Comparison of ENCODE assay signal across 25 mouse cellular contexts in the genomic region with DNA sequence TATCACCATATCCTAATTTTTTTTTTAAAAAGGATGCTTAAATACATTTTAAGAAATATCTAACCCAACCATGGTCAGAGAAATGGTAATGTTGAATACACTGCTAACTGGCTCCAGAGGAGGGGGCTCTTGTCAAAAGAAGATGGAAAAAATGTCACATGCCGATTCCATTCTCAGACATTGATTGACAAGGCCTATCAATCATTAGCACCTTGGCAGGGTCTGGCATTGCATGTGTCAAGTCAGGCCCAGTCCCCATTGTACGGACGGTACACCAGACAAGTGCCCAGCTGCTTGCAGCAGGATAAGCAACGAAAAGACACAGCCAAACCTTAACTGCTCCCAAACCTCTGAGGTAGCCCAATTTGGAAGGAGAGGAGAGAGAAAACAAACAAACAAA. TPM values are rescaled to one million over a fixed set of nuclear protein-coding genes. Genes with fewer than 3 reads are reported as not detected.
A peak's percentile ranks its signal among the peaks of the same experiment; 100 is the strongest.
DNase-seq lines count a peak whose midpoint lies in the region; ATAC-seq and TF ChIP-seq lines count a peak whose summit lies in the region.
"Had no signal": no experiment of that assay in that cellular context is flagged by ENCODE, and none has a peak within 500 bp of the region (broad histone marks: within the 10 kb centered on the region; RNA-seq: fewer than 3 reads in every experiment).

No protein-coding gene starts in this region.

- no peaks in the 10 kb centered on the region for H3K27me3 ChIP-seq in heart, embryonic 10.5 days (ENCODE audit: insufficient read depth, poor library complexity, severe bottlenecking)
- no peaks in the 10 kb centered on the region for H3K27me3 ChIP-seq in kidney, embryonic 16.5 days (ENCODE audit: insufficient read depth, low read length)
- H3K27me3 ChIP-seq in liver, adult 2 months (ENCODE audit: control insufficient read depth, insufficient read depth, low read length): no peaks in the 10 kb centered on the region
- H3K27me3 ChIP-seq in liver, embryonic 11.5 days (replicated peaks; ENCODE audit: control insufficient read depth, insufficient read depth, low read length): peaks cover 5% of the 10 kb centered on the region
- no peaks in the 10 kb centered on the region for H3K27me3 ChIP-seq in midbrain, embryonic 11.5 days (ENCODE audit: control insufficient read depth, insufficient read depth, low read length)
- H3K27me3 ChIP-seq: embryonic facial prominence, embryonic 15.5 days; intestine, embryonic 15.5 days; midbrain, embryonic 12.5 days had no signal

- no peak overlapping the region for H3K4me2 ChIP-seq in kidney, embryonic 16.5 days (replicated peaks; ENCODE audit: low read depth, low read length)
- no peak overlapping the region for H3K4me2 ChIP-seq in liver, embryonic 11.5 days
- no peak overlapping the region for H3K4me2 ChIP-seq in midbrain, embryonic 11.5 days
- H3K4me2 ChIP-seq: embryonic facial prominence, embryonic 15.5 days; intestine, embryonic 15.5 days; midbrain, embryonic 12.5 days had no signal

- H3K4me1 ChIP-seq in heart, embryonic 10.5 days: peaks cover 27% of the 10 kb centered on the region
- H3K4me1 ChIP-seq in kidney, embryonic 16.5 days (ENCODE audit: insufficient read depth, low read length): peaks cover 23% of the 10 kb centered on the region
- H3K4me1 ChIP-seq in liver, adult 2 months (ENCODE audit: control insufficient read depth, insufficient read depth, low read length): peaks cover 30% of the 10 kb centered on the region
- H3K4me1 ChIP-seq in liver, embryonic 11.5 days (replicated peaks; ENCODE audit: control insufficient read depth, insufficient read depth, low read length): peaks cover 11% of the 10 kb centered on the region
- peaks cover 38% of the 10 kb centered on the region for H3K4me1 ChIP-seq in brown adipose tissue, adult 24 weeks (ENCODE audit: control insufficient read depth, insufficient read depth, insufficient read length, low read length)
- H3K4me1 ChIP-seq in midbrain, embryonic 11.5 days (ENCODE audit: control insufficient read depth, insufficient read depth, low read length): peaks cover 14% of the 10 kb centered on the region

- no peak for ATAC-seq in kidney, embryonic 16.5 days (ENCODE audit: low FRiP score, low TSS enrichment)
- no peak for ATAC-seq in liver, embryonic 11.5 days (replicated peaks; ENCODE audit: low FRiP score)
- no peak for ATAC-seq in midbrain, embryonic 11.5 days (ENCODE audit: low FRiP score)
- ATAC-seq: forebrain, embryonic 16.5 days; hindbrain, embryonic 16.5 days; intestine, embryonic 15.5 days had no signal

- H3K9me3 ChIP-seq in heart, embryonic 10.5 days: no peaks in the 10 kb centered on the region
- H3K9me3 ChIP-seq in kidney, embryonic 16.5 days (ENCODE audit: low read length): no peaks in the 10 kb centered on the region
- H3K9me3 ChIP-seq in liver, embryonic 11.5 days (ENCODE audit: control insufficient read depth, low read length): no peaks in the 10 kb centered on the region
- H3K9me3 ChIP-seq in midbrain, embryonic 11.5 days (ENCODE audit: control insufficient read depth, low read length): no peaks in the 10 kb centered on the region
- H3K9me3 ChIP-seq: embryonic facial prominence, embryonic 15.5 days; hindbrain, embryonic 10.5 days; intestine, embryonic 15.5 days; midbrain, embryonic 12.5 days had no signal

- peaks cover 18% of the 10 kb centered on the region for H3K36me3 ChIP-seq in heart, embryonic 10.5 days
- H3K36me3 ChIP-seq in kidney, embryonic 16.5 days (ENCODE audit: insufficient read depth, low read length): peaks cover 13% of the 10 kb centered on the region
- peaks cover 6% of the 10 kb centered on the region; the same call in 1 of the 2 replicates for H3K36me3 ChIP-seq in liver, adult 2 months (ENCODE audit: control insufficient read depth, insufficient read depth, low read length)
- H3K36me3 ChIP-seq in liver, embryonic 11.5 days (ENCODE audit: control insufficient read depth, insufficient read depth, low read length): peaks cover 12% of the 10 kb centered on the region
- peaks cover 4% of the 10 kb centered on the region; the same call in 1 of the 2 replicates for H3K36me3 ChIP-seq in midbrain, embryonic 11.5 days (ENCODE audit: control insufficient read depth, insufficient read depth, low read length)
- H3K36me3 ChIP-seq: intestine, embryonic 15.5 days had no signal

- TF ChIP-seq CTCF in liver, adult 2 months (IDR thresholded peaks at IDR 0.05; ENCODE audit: low read depth, low read length): no peak; the same call in 1 of the 2 replicates

- no peak overlapping the region for H3K27ac ChIP-seq in heart, embryonic 10.5 days
- no peak overlapping the region for H3K27ac ChIP-seq in kidney, embryonic 16.5 days (ENCODE audit: low read length)
- H3K27ac ChIP-seq in liver, adult 2 months (replicated peaks; ENCODE audit: insufficient read depth, low read depth, low read length): peak overlapping the region; percentile 92
- H3K27ac ChIP-seq in liver, embryonic 11.5 days (ENCODE audit: low read depth, low read length): no peak overlapping the region
- H3K27ac ChIP-seq in brown adipose tissue, adult 24 weeks (replicated peaks; ENCODE audit: low read depth, low read length): peak overlapping the region; percentile 58
- H3K27ac ChIP-seq in midbrain, embryonic 11.5 days (ENCODE audit: low read depth, low read length): no peak overlapping the region
- H3K27ac ChIP-seq: hindbrain, embryonic 10.5 days; intestine, embryonic 15.5 days; midbrain, embryonic 12.5 days had no signal

- 44% methylated on average over 4 of the region's 4 CpGs for WGBS in heart, embryonic 10.5 days
- 83% methylated on average over 4 of the region's 4 CpGs for WGBS in kidney, embryonic 16.5 days
- 28% methylated on average over 4 of the region's 4 CpGs for WGBS in liver, adult 2 months
- WGBS in liver, embryonic 11.5 days: 53% methylated on average over 4 of the region's 4 CpGs
- WGBS in midbrain, embryonic 11.5 days: 85% methylated on average over 4 of the region's 4 CpGs

- H3K9ac ChIP-seq in kidney, embryonic 16.5 days (replicated peaks; ENCODE audit: low read length): no peak overlapping the region
- no peak overlapping the region for H3K9ac ChIP-seq in liver, adult 2 months (ENCODE audit: low read depth, low read length)
- no peak overlapping the region for H3K9ac ChIP-seq in liver, embryonic 11.5 days (ENCODE audit: low read depth, low read length)
- H3K9ac ChIP-seq in midbrain, embryonic 11.5 days (ENCODE audit: low read length): no peak overlapping the region
- H3K9ac ChIP-seq: embryonic facial prominence, embryonic 15.5 days; intestine, embryonic 15.5 days; midbrain, embryonic 12.5 days had no signal

- peak; percentile 92 for DNase-seq in heart, adult 11 months
- DNase-seq in heart, embryonic 10.5 days (ENCODE audit: low spot score): no peak
- peak; percentile 88 for DNase-seq in kidney, adult 9 months
- peak; percentile 93 for DNase-seq in liver, adult 2 months (ENCODE audit: extremely low read depth, low read depth, low spot score)
- no peak for DNase-seq in liver, embryonic 11.5 days (ENCODE audit: low spot score)
- DNase-seq in midbrain, embryonic 11.5 days (ENCODE audit: low spot score, missing footprints): no peak
- DNase-seq: adrenal gland, postnatal 10 days; cerebellum, adult 8-10 months; gastrocnemius, postnatal 25 days; lung, postnatal 14 days had no signal

- peak; percentile 36; the same call in 1 of the 2 replicates for TF ChIP-seq POLR2A in liver, adult 2 months (IDR thresholded peaks at IDR 0.05; ENCODE audit: extremely low read depth, insufficient read depth, low read length)

- peaks cover 24% of the 10 kb centered on the region; the same call in 1 of the 2 replicates for H3K79me2 ChIP-seq in liver, adult 2 months (ENCODE audit: control insufficient read depth, insufficient read depth, low read length)

- H3K4me3 ChIP-seq in heart, embryonic 10.5 days: no peak overlapping the region
- H3K4me3 ChIP-seq in kidney, embryonic 16.5 days (ENCODE audit: low read length): no peak overlapping the region
- H3K4me3 ChIP-seq in liver, adult 2 months (ENCODE audit: insufficient read depth, low read depth, low read length): no peak overlapping the region
- no peak overlapping the region for H3K4me3 ChIP-seq in liver, embryonic 11.5 days (ENCODE audit: low read depth, low read length)
- H3K4me3 ChIP-seq in brown adipose tissue, adult 24 weeks (ENCODE audit: insufficient read depth, low read depth, low read length): no peak overlapping the region
- H3K4me3 ChIP-seq in midbrain, embryonic 11.5 days (ENCODE audit: low read depth, low read length): no peak overlapping the region
- H3K4me3 ChIP-seq: embryonic facial prominence, embryonic 15.5 days; hindbrain, embryonic 10.5 days; intestine, embryonic 15.5 days; midbrain, embryonic 12.5 days had no signal

RNA-seq across cellular contexts. Expression of gene E030018B13Rik, which starts 22.0 kb away (rescaled TPM):
- 0.18 TPM in 1 of 2 replicates, not detected in the other for polyA plus RNA-seq in heart, embryonic 10.5 days (2016; fragmentation: Nextera tagmentation; extraction: Ambion mirVana)
- not detected in 2 replicates for polyA plus RNA-seq in kidney, embryonic 16.5 days (2015; fragmentation: Nextera tagmentation; extraction: Ambion mirVana)
- 0.09 TPM in 1 of 2 replicates, not detected in the other for total RNA-seq in liver, adult 2 months (2014; rRNA removed)
- polyA plus RNA-seq in liver, adult 2 months (2012; rRNA removed): not detected in 2 replicates
- 0.25 TPM in 1 of 2 replicates, not detected in the other for polyA plus RNA-seq in liver, embryonic 11.5 days (2014; fragmentation: Nextera tagmentation; extraction: Ambion mirVana)
- polyA plus RNA-seq in brown adipose tissue, adult 24 weeks (2012; ENCODE audit: insufficient read depth, insufficient read length, missing spikeins): not detected in 2 replicates
- polyA plus RNA-seq in midbrain, embryonic 11.5 days (2014; fragmentation: Nextera tagmentation; extraction: Ambion mirVana): 0.14 TPM in 1 of 2 replicates, not detected in the other
- total RNA-seq: adrenal gland, postnatal 10 days; gastrocnemius, postnatal 25 days; heart, adult 8-10 months; left cerebral cortex, postnatal 36 days; megakaryocyte progenitor cell, adult 5-6 weeks; neutrophil, adult 5-6 weeks had no signal
- polyA plus RNA-seq: hindbrain, embryonic 10.5 days; hindbrain, embryonic 16.5 days; intestine, embryonic 15.5 days; limb, embryonic 14.5 days; liver, embryonic 16.5 days; midbrain, embryonic 12.5 days; small intestine, adult 2 months had no signal

RNA-seq across cellular contexts. Expression of gene Klf13, which starts 44.1 kb away (rescaled TPM):
- 17.3 and 18.3 TPM in 2 replicates for polyA plus RNA-seq in heart, embryonic 10.5 days (2016; fragmentation: Nextera tagmentation; extraction: Ambion mirVana)
- polyA plus RNA-seq in kidney, embryonic 16.5 days (2015; fragmentation: Nextera tagmentation; extraction: Ambion mirVana): 23.2 and 23.7 TPM in 2 replicates
- 26.2 and 26.4 TPM in 2 replicates for total RNA-seq in liver, adult 2 months (2014; rRNA removed)
- 14.1 and 19.8 TPM in 2 replicates for polyA plus RNA-seq in liver, adult 2 months (2012; rRNA removed)
- polyA plus RNA-seq in liver, embryonic 11.5 days (2014; fragmentation: Nextera tagmentation; extraction: Ambion mirVana): 20.0 and 20.9 TPM in 2 replicates
- polyA plus RNA-seq in brown adipose tissue, adult 24 weeks (2012; ENCODE audit: insufficient read depth, insufficient read length, missing spikeins): 13.6 and 24.0 TPM in 2 replicates
- polyA plus RNA-seq in midbrain, embryonic 11.5 days (2014; fragmentation: Nextera tagmentation; extraction: Ambion mirVana): 31.5 and 32.0 TPM in 2 replicates

Comparison
In these comparisons a context has a peak if more than half of its experiments do, and no peak if none do; other contexts are left out.
1. DNase-seq: peak in heart, adult 11 months (single experiment), kidney, adult 9 months (single experiment) and liver, adult 2 months (single experiment); none in heart, embryonic 10.5 days (single experiment), liver, embryonic 11.5 days (single experiment) and midbrain, embryonic 11.5 days (single experiment).
2. H3K27ac ChIP-seq: peak in liver, adult 2 months (single experiment) and brown adipose tissue, adult 24 weeks (single experiment); none in heart, embryonic 10.5 days (single experiment), kidney, embryonic 16.5 days (single experiment), liver, embryonic 11.5 days (single experiment) and midbrain, embryonic 11.5 days (single experiment).